Mouse (Mus musculus) lung, adult 2 months (tissue): ENCODE measurements around the gene Calca. TPM values are rescaled to one million over a fixed set of nuclear protein-coding genes. Genes with fewer than 3 reads are reported as not detected.
"Not testable (repeated sequence)": the region's sequence is repeated elsewhere in the genome, so short reads cannot be mapped to it uniquely, and the experiment has no call there.

Experiments
- DNase-seq: peaks from one replicate; pipeline ENCODE4 v3.0.0; 2022
- H3K4me1 ChIP-seq: fragments of 200-500 bp; 2 replicates; pipeline ENCODE4 v1.6.1; 2011; ENCODE audit warnings: low read length; ENCODE audit not compliant: control insufficient read depth, insufficient read depth
- H3K4me3 ChIP-seq: fragments of 200-500 bp; replicated peaks from 2 replicates; pipeline ENCODE3; 2011; ENCODE audit warnings: low read depth, mild to moderate bottlenecking, control low read depth, low read length; ENCODE audit errors: extremely low read depth
- CTCF ChIP-seq: fragments of 200-500 bp; IDR thresholded peaks from 2 replicates; pipeline ENCODE4 v1.5.1; 2011; ENCODE audit warnings: mild to moderate bottlenecking, low read length, control low read depth; ENCODE audit not compliant: insufficient read depth
- POLR2A ChIP-seq: fragments of 200-500 bp; IDR thresholded peaks from 2 replicates; pipeline ENCODE4 v1.6.1; 2011; ENCODE audit warnings: low read depth, mild to moderate bottlenecking, control low read depth, low read length, borderline replicate concordance; ENCODE audit errors: extremely low read depth
- WGBS: fragments of 180-500 bp; shearing (Covaris S2); methylation state at CpG from one replicate; pipeline ENCODE4 v1.1.7; 2018; 5-methylcytosine and 5-hydroxymethylcytosine counted together
- polyA plus RNA-seq: library from polyadenylated mRNA; depleted of rRNA; stranded (reverse); fragments of >200 nt; gene quantifications from 2 replicates; pipeline ENCODE4 v1.2.3, GENCODE M21; 2012; rRNA removed

The Calca gene
- polyA plus RNA-seq = 1.1 and 4.0 TPM in 2 replicates

- WGBS = 2% methylated on average over 12 of the region's 12 CpGs
- Histone ChIP-seq H3K4me1 (no peaks in the 10 kb centered on the region), H3K4me3 (peak within 1 kb of the TSS; percentile 9)
- TF ChIP-seq POLR2A (no peak), CTCF (no peak)
- DNase-seq = no peak
These were observed at the start of gene Calca for GRCm38 (mm10) chr7:114636102-114636501. Gene Calca, minus strand, starts transcription at chr7:114636357.

- H3K4me3 ChIP-seq = no peak overlapping the region
- no peak for TF ChIP-seq CTCF
- no peak for TF ChIP-seq POLR2A
- WGBS = 28% methylated on average over 2 of the region's 2 CpGs
- H3K4me1 ChIP-seq = no peaks in the 10 kb centered on the region
- DNase-seq = no peak
These were observed 36.5 kb upstream of the Calca start for GRCm38 (mm10) chr7:114672697-114673096.

- whole genome bisulfite sequencing = 28% methylated on average over 1 of the region's 1 CpGs
- DNase-seq = no peak
- H3K4me3 ChIP-seq = no peak overlapping the region
- no peak for TF ChIP-seq CTCF
- no peak for TF ChIP-seq POLR2A
- H3K4me1 ChIP-seq = no peaks in the 10 kb centered on the region
These were observed 35.2 kb upstream of the Calca start for GRCm38 (mm10) chr7:114671405-114671804.

GRCm38 (mm10) chr7:114649730-114650129 lies 13.6 kb upstream of the Calca start:
- Histone ChIP-seq H3K4me1 (no peaks in the 10 kb centered on the region), H3K4me3 (no peak overlapping the region)
- TF ChIP-seq POLR2A (no peak), CTCF (no peak)
- DNase-seq = no peak
- 44% methylated on average over 3 of the region's 3 CpGs for WGBS

- TF ChIP-seq POLR2A = no peak
- TF ChIP-seq CTCF = peak; percentile 8; the same call in 1 of the 2 replicates
- Histone ChIP-seq H3K4me1 (no peaks in the 10 kb centered on the region), H3K4me3 (no peak overlapping the region)
- DNase-seq = no peak
- WGBS = 62% methylated on average over 3 of the region's 3 CpGs
These were observed 12.6 kb upstream of the Calca start for GRCm38 (mm10) chr7:114648791-114649190.

- no peak for TF ChIP-seq POLR2A
- peak; percentile 62 for TF ChIP-seq CTCF
- Histone ChIP-seq H3K4me1 (no peaks in the 10 kb centered on the region), H3K4me3 (peak overlapping the region; percentile 9)
- peak; percentile 29 for DNase-seq
- 1% methylated on average over 20 of the region's 20 CpGs for WGBS
These were observed 522 bp downstream of the Calca start for GRCm38 (mm10) chr7:114635569-114636101.

GRCm38 (mm10) chr7:114634386-114634785 lies 1.8 kb downstream of the Calca start:
- WGBS = 50% methylated on average over 7 of the region's 7 CpGs

GRCm38 (mm10) chr7:114625966-114626365 lies 10.2 kb downstream of the Calca start:
- Histone ChIP-seq H3K4me3 (no peak overlapping the region), H3K4me1 (no peaks in the 10 kb centered on the region)
- DNase-seq = no peak
- WGBS = 81% methylated on average over 3 of the region's 3 CpGs
- TF ChIP-seq CTCF (no peak), POLR2A (no peak)

More at GRCm38 (mm10) chr7:114634386-114634785, 1.8 kb downstream of the Calca start:
- TF ChIP-seq CTCF (no peak), POLR2A (no peak)
- Histone ChIP-seq H3K4me1 (no peaks in the 10 kb centered on the region), H3K4me3 (no peak overlapping the region)
- DNase-seq = no peak

- no peak for DNase-seq
- Histone ChIP-seq H3K4me3 (no peak overlapping the region), H3K4me1 (no peaks in the 10 kb centered on the region)
- WGBS = 77% methylated on average over 6 of the region's 6 CpGs
- TF ChIP-seq CTCF (no peak), POLR2A (no peak)
These were observed 19.4 kb downstream of the Calca start for GRCm38 (mm10) chr7:114616759-114617158.

- not testable (repeated sequence) for DNase-seq, H3K4me3 ChIP-seq
These were observed 41.8 kb downstream of the Calca start for GRCm38 (mm10) chr7:114594391-114594790.

More at GRCm38 (mm10) chr7:114594391-114594790, 41.8 kb downstream of the Calca start:
- H3K4me1 ChIP-seq = not testable (repeated sequence)
- WGBS = 92% methylated on average over 8 of the region's 8 CpGs
